Mouse (Mus musculus): ENCODE data around the gene Rprd2.

The Rprd2 gene

DNA sequence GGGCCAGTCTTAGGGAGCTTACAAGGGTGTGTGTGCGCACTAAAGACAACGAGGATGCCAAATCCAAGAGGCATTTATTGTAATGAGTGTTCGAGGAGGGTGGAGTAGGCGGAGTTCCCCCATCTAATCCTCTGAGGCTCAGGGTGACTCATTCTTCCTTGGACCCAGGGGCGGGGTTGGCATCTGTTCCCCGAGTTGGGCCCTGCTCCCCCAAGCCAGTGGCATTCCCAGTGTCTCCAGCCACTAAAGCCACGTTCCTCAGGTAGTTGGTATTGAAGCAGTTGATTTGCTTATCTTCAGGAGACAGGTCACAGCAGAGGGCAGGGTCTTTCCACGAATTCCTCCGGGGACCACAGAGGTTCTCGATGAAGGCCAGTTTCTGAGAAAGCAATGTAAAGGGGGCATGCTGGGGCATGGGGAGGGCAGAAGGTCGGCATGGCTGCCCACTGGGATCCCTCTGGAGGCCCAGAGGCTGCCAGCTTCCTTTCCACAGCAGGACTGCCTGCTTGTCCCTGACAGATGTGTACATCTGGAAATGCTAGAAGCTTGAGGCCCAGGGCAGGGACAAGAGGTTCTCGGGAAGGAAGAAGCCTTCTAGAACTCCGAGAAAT, 84.5 kb downstream of the Rprd2 start:
- no peak for DNase-seq

DNA sequence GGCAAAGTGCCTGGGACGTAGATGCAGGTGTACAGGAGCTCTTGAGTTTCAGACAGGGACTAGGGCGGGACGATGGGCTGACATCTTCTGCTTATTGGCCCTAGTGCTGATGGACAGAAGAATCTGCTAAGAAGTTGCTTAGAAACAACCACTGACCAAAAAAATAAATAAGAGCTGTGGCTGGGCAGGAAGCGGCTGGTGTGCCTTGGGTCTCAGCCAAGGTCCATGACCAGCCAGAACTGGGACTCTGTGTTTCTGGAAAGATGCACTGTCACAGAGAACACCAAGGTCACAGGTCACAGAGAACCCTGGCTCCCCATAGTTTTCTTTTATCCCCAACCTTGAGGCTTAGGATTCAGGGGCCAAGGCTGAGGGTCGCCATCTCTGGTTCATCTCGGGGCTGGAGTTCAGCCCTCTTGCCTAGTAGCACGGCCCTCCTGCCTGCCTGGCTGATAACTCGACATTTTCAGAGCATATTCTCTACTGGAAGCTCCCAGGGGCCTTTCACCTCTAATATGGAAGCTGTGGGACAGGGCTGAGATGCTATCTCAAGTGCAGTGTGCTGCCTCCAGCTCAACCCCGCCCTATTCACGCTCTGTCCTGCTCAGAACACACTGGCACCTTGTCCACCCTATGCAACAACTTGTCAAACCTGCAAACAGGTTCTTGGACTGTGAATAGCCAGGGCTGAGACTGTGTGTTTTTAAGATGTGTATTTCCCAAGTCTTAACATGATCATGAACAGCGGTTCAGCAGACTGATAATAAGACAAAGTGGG, 85.7 kb downstream of the Rprd2 start:
- DNase-seq = peak; percentile 61 to 75

DNA sequence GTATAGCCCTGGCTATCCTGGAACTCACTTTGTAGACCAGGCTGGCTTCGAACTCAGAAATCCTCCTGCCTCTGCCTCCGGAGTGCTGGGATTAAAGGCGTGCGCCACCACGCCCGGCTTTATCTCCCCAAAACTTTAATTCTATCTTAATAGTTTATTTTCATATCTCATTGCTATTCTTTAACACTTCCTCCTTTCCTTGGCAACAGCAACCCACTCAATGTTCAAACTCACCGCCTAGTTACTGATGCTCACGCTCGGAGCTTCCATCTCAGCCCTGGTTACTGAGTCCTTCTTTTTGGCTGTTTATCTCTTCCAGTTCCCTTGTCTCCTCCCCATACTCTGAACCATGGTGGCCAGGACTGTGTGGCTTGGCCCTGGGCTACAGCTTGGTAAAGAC, 86.4 kb downstream of the Rprd2 start:
- no peak for DNase-seq

DNA sequence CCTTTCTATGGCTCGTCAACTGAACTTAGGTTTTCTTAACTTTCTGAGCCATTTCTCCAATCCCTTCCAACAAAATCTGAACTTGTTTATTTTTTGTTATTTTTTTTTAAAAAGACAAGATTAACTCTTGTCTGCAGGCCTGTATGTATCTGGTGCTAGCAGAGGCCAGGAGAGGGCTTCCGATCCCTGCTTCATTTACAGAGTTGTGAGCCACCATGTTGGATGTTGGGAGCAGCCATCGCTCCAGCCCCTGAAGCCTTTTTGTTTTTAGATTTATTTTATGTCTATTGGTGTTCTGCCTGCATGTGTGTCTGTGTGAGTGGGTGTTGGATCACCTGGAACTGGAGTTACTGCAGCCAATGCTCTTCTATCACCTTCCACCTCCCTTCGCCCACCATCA, 86.9 kb downstream of the Rprd2 start:
- no peak for DNase-seq

DNA sequence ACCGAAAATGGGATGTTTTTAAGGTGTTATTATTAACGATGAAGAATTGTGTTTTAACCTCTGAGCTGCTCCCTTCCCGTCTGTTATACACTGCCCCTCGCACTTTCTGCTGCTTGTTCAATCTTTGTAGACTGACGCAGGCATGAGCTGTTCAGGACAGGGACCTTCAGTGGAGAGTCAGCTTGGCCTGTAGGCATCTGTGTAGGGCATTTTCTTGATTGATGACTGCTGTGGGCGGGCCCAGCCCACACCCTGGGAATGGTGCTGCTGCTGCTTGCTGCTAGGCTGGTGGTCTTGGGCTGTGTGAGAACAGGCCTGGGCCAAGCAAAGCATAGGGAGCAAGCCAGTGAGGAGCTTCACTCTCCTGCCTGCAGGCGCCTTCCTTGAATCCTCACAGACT, 88.2 kb downstream of the Rprd2 start:
- no peak for DNase-seq

DNA sequence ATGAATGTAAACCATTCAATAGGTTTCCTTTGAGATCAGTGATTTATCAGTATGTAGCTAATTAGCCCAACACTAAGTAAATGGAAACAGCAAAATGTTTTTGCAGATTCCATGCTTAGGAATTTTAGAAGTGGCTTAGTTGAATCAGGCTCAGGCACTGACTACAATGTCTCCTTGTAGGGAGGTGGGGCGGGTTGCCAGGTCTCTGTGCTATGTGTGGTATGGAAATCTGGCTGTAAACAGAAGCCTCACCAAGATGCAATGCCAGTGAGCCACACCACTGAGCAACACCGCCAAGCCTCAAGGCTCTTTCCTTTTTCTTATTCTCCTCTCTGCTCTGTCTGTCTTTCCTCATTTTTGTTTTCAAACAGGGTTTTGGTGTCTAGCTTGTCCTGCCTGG, 89.8 kb downstream of the Rprd2 start:
- no peak for DNase-seq

DNA sequence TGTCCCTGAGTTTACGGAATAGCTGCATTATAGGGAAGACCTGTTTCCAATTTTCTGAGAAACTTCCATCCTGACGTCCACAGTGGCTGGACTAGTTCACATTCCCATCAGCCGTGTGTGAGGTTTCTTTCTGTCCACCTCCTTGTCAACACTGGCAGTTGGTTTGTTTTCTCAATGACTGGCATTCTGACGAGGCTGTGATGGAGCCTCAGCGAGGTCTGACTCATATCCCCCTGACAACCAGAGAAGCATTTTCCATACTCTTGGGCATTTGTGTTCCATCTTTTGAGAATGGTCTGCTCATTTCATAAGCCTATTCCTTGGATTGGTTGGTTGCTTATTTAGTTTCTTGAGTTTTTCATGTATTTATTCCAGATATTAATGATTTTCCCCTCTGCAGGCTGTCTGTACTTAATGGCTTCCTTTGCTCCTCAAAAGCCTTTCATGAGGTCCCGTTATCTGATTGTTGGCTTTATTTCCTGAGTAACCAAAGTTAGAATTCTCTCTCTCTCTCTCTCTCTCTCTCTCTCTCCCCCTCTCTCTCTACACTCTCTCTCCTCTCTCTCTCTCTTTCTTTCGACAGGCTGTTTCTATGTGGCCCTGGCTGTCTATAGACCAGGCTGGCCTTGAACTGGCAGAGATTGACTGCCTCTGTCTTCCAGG, 91.8 kb downstream of the Rprd2 start:
- no peak for DNase-seq

DNA sequence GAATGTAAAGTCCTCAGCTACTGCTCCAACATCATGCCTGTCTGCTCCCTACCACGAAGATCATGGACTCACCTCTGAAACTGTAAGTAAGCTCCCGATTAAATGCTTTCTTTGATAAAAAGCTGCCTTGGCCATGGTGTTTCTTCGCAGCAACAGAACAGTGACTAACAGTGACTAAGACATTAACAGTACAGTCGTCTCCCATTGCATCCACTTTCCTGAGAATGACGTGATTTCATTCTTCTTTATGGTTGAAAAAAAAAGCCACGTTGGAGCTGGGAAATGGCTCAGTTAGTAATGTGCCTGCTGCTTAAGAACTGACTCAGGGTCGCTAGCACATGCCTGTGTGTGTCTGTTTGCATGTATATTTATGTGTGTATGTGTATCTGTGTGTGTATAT, 92.8 kb downstream of the Rprd2 start:
- DNase-seq = no peak

DNA sequence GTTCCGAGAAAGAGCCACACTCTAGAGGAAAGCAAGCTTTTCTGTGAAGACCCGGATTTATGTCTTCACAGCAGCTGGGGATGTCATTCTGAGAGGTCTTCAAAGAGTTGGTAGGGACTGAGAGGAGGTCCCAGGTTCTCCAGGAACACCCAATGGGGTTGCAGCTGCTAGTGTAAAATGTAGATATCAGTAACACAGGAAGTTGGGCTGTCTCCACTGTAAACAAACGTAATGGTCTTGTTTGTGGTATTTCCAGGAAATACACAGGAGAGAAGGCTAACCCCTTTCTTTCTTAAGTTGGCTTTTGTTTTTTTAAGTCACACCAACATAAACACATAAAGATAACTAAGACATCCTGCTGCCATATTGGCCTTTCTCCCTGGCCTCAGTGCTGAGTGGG, 96.3 kb downstream of the Rprd2 start:
- no peak for DNase-seq

DNA sequence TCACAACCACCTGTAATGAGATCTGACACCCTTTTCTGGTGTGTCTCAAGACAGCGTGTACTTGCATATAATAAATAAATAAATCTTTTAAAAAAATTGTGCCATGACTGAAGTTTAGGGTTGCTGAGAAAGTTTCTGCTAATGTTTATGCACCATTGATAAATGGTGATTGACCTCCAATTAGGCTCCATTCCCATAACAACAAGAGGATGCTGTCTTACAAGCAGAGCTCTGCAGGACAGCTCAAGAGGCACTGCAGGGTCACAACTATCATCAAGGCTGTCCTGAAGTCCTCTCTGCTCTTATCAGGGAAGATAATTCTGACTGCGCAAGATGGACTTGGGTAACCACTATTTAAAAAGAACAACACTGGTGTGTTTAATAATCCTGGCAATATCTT, 100.5 kb downstream of the Rprd2 start:
- no peak for DNase-seq

DNA sequence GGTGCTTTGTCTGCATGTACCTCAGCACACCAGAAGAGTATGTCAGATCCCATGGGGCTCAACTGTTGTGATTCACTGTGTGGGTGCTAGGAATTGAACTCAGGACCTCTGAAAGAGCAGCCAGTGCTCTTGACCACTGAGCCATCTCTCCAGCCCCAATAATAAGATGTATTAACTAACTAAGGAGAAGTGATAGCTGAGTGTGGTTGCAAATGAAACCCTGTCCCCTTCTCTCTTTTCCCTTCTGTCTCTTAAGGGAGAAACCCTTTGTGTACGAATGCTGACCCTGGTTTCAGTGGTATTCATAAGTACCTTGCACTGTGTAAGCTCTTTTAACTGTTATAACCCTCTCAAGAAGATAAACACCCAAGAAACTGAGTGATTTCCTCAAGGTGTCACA, 102.6 kb downstream of the Rprd2 start:
- no peak for DNase-seq

All from kidney, postnatal 25 days (tissue).